Mouse (Mus musculus): ENCODE results near the gene Cyp4f39.
"Not testable (repeated sequence)": the region's sequence is repeated elsewhere in the genome, so short reads cannot be mapped to it uniquely, and the experiment has no call there.

DNA sequence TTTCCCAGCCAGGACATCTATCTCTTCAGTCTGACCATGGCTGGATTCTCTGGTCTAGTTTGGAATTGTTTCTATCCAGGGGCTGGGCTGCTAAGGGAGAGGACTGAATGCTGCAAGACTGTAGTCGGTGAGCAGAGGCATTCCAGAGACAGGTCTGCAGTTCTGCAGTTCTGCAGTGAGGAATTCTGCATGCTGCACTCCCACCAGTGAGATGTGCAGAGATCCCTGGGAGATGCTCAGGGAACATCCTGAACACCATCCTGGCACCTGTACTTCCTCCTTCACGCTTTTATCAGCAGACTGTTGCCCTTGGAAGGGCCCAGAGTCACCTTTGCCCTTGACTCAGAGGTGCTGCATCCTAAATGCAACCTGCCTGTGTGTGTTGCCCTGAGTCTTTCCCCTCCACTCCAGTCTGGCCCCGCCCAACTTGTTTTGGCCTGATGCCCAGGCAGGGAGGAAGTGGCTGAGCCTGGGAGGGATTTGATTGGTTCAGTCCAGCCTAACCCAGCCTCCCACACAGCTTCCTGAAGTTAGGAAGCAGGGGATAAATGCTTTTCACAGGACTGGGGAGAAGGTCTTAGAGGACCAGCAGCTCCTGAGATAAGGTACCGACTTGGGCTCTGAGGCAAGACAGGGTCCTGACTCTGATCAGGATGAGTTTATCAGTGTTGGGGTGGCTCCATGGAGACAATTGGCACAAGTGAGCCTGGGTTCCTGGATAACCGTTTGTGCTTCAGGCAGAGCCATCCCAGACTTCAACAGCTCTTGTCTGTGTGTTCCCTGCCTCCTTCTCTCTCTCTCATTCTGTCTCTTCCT is 83.7 kb downstream of the Cyp4f39 start, which contains the start of gene Cyp4f16:
- TF ChIP-seq POLR2A (IDR thresholded peaks at IDR 0.05; ENCODE audit: borderline replicate concordance, extremely low read depth, insufficient read depth, insufficient read length, poor library complexity, severe bottlenecking); CTCF (IDR thresholded peaks at IDR 0.05; ENCODE audit: borderline replicate concordance, extremely low read depth, insufficient read depth, insufficient read length): not testable (repeated sequence)

Measured in brain, embryonic 14.5 days (tissue).